Mouse (Mus musculus) cerebellum, adult 2 months (tissue): ENCODE results near the gene Gsdma. TPM values are rescaled to one million over a fixed set of nuclear protein-coding genes. Genes with fewer than 3 reads are reported as not detected.
"Not testable (repeated sequence)": the region's sequence is repeated elsewhere in the genome, so short reads cannot be mapped to it uniquely, and the experiment has no call there.

ENCODE experiments used
- DNase-seq, 2 experiments: peaks; one replicate each; pipeline ENCODE4 v3.0.0; 2021
- H3K27ac ChIP-seq: fragments of 200-500 bp; 2 replicates; pipeline ENCODE4 v1.5.1; 2012; ENCODE audit warnings: low read length, control low read depth, inconsistent platforms; ENCODE audit not compliant: insufficient read depth
- H3K27me3 ChIP-seq: fragments of 200-500 bp; 2 replicates; pipeline ENCODE4 v1.6.1; 2012; ENCODE audit warnings: inconsistent platforms, mild to moderate bottlenecking, low read length, moderate library complexity; ENCODE audit not compliant: control insufficient read depth, insufficient read depth
- H3K4me1 ChIP-seq: fragments of 200-500 bp; 2 replicates; pipeline ENCODE4 v1.6.1; 2011; ENCODE audit warnings: low read length; ENCODE audit not compliant: control insufficient read depth, insufficient read depth
- H3K4me3 ChIP-seq: fragments of 200-500 bp; replicated peaks from 2 replicates; pipeline ENCODE3; 2011; ENCODE audit warnings: mild to moderate bottlenecking, low read depth, low read length, control low read depth; ENCODE audit not compliant: insufficient read depth
- CTCF ChIP-seq: fragments of 200-500 bp; IDR thresholded peaks from 2 replicates; pipeline ENCODE4 v1.5.1; 2011; ENCODE audit warnings: low read depth, mild to moderate bottlenecking, control low read depth, low read length, moderate library complexity, borderline replicate concordance; ENCODE audit not compliant: insufficient read depth
- POLR2A ChIP-seq: fragments of 200-500 bp; IDR thresholded peaks from 2 replicates; pipeline ENCODE4 v1.6.1; 2011; ENCODE audit warnings: low read length, control low read depth, borderline replicate concordance; ENCODE audit not compliant: insufficient read depth
- WGBS: fragments of 180-500 bp; shearing (Covaris S2); methylation state at CpG from one replicate; pipeline ENCODE4 v1.1.7; 2018; 5-methylcytosine and 5-hydroxymethylcytosine counted together
- polyA plus RNA-seq: library from polyadenylated mRNA; depleted of rRNA; stranded (reverse); fragments of >200 nt; gene quantifications from 2 replicates; pipeline ENCODE4 v1.2.3, GENCODE M21; 2012; rRNA removed

Gene Gsdma
- 0.13 and 0.28 TPM in 2 replicates for polyA plus RNA-seq

DNA sequence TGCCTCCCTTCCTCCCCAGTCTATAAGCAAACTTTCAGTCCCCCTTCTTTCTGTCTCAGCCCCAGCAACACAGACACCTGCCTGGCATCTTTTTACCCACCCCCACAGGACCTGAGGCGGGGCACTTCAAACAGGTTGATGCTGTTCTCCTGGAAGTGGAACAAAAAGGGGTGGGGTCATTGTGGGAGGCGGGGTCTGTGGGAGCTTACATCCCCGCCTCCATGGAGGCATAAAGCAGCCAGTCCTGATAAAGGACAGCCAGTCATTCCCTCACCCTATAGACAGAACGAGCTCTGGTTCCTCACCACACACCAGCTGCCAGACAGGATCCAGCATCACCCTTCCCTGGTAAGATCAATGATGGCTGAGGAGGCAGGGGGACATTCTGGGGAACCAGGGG is at the start of gene Gsdma:
Gene Gsdma (plus strand): TSS at position 261 of the 400 bp plus-strand sequence.
- no peak for DNase-seq
- WGBS = 29% methylated on average over 4 of the region's 4 CpGs
- TF ChIP-seq POLR2A = no peak
- TF ChIP-seq CTCF = no peak
- Histone ChIP-seq H3K4me3 (no peak within 1 kb of the TSS), H3K4me1 (no peaks in the 10 kb centered on the region), H3K27ac (no peak within 1 kb of the TSS), H3K27me3 (no peaks in the 10 kb centered on the region)

DNA sequence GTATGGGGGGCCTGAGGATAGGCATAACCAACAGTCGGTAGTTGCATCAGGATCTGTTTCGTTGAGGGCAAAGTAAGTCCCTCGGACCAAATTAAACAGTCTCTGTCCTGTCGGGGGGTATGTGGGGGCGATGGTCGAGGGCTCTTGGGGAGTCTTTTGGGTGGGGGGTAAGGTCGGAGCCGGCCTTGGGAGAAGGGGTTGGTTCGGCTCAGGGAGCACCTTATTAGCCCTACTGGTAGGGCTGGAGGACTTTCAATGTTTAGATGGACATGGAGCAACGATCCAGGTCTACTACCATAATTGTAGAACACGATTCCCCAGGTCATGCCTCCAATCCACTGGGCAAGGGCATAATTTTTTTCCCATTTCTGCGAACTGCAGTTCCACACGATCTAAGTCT is 43.4 kb upstream of the Gsdma start:
- no peak for TF ChIP-seq POLR2A
- TF ChIP-seq CTCF = no peak
- DNase-seq = no peak
- H3K27me3 ChIP-seq = no peaks in the 10 kb centered on the region
- H3K4me1 ChIP-seq = no peaks in the 10 kb centered on the region
- H3K27ac ChIP-seq = no peak overlapping the region
- H3K4me3 ChIP-seq = no peak overlapping the region
- WGBS = 92% methylated on average over 13 of the region's 13 CpGs

DNA sequence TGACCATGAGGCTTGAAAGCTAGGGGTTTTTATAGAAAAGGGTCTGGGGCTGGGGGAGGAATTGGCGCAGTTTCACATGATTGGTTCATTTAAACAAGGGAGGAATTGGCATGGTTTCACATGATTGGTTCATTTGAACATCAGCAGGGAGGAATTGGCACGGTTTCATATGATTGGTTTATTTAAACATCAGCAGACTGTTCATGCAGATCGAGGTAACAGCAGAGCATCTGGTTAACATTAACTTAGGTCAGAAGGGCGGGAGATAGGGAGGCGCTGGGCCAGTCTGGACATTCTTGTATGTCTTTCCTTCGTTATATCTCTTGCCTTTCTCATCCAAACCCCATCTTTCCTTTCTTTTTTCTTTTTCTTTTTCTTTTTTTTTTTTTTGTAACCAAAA is 40.2 kb upstream of the Gsdma start:
- not testable (repeated sequence) for DNase-seq, H3K4me3 ChIP-seq

DNA sequence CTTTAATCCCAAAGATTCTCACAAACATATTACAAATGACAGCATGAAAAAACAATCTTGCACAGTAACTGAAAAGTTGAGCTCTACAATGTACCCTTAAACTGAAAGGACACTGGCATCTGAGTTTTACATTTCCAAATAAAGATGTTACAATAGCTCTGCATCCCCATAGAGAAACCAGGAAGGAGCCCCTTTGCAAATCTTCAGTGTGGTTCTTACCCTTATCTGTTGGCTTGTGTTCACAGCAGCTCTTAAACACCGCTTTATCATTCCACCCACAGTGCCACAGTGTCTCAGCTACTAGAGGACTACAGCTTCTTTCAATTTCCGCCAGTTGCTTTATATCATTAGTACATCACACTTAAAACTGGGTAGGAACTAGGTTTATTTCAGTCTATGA is 39.8 kb upstream of the Gsdma start:
- H3K27ac ChIP-seq, H3K27me3 ChIP-seq, H3K4me1 ChIP-seq, DNase-seq, H3K4me3 ChIP-seq: not testable (repeated sequence)
- WGBS = 94% methylated on average over 2 of the region's 2 CpGs

More for the DNA sequence above, 40.2 kb upstream of the Gsdma start:
- WGBS = 75% methylated on average over 6 of the region's 6 CpGs
- H3K4me1 ChIP-seq, H3K27ac ChIP-seq, H3K27me3 ChIP-seq: not testable (repeated sequence)

DNA sequence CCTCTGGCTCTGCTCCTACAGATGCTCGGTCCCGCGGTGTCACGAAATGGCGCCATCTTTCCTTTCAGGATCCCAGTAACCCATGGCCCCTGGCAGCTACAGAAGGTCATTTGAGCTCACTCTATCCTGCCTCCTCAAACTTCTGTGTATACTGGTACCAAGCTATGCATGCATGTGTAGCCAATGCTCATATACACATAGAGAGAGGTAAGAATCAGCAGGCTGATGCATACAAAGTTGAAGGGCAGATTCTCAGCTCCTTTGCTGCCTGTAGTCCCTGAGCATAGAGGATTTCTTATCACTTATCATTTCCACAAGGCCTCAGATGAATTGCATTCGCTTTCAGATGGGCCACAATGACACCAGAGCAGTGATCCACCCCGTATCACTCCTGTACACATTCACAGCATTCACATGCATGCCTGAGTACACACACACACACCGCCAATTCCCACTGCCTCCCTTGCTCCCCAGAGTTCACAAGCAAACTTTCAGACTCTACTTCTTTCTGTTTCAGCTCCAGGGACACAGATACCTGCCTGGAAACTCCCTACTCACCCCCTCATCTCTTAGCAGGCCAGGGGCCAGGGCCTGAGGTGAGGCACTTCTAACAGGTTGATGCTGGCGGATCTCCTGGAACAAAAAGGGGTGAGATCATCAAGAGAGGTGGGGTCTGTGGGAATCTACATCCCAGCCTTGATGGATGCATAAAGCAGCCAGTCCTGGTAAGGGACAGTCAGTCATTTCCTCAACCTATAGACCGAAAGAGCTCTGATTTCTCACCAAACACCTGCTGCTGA is 38.3 kb upstream of the Gsdma start, which contains the start of the genes Gm12355 and Gsdma3:
Gene Gm12355 (minus strand): TSS at position 51 of the 800 bp plus-strand sequence.
Gene Gsdma3 (plus strand): TSS at position 750 of the 800 bp plus-strand sequence.
- Histone ChIP-seq H3K27ac (no peak within 1 kb of the TSS), H3K4me3 (no peak within 1 kb of the TSS), H3K4me1 (no peaks in the 10 kb centered on the region), H3K27me3 (no peaks in the 10 kb centered on the region)
- TF ChIP-seq CTCF (no peak), POLR2A (no peak)
- no peak for DNase-seq
- WGBS = 89% methylated on average over 10 of the region's 10 CpGs

DNA sequence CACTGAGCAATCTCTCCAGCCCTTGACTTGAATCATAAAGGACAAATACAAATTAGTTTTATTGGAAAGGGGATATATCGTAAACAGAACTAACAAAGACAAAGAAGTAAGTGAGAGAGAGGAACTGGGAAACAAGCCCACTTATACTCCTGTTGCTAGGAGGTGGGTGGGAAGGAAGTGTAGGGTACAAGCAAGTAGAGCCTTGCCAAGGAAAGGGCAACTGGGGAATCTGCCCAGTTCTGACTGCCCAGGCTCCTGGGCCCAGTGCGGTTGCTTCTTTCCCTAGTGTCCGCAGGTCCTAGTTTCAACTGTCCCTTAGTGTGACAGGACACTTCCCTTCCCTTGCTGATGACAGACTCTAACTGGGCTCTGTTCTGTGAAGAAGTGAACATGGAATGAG is 35.4 kb upstream of the Gsdma start:
- DNase-seq = no peak
- Histone ChIP-seq H3K27ac (no peak overlapping the region), H3K4me1 (no peaks in the 10 kb centered on the region), H3K4me3 (no peak overlapping the region), H3K27me3 (no peaks in the 10 kb centered on the region)
- 80% methylated on average over 3 of the region's 3 CpGs for WGBS
- TF ChIP-seq POLR2A = no peak
- no peak for TF ChIP-seq CTCF

DNA sequence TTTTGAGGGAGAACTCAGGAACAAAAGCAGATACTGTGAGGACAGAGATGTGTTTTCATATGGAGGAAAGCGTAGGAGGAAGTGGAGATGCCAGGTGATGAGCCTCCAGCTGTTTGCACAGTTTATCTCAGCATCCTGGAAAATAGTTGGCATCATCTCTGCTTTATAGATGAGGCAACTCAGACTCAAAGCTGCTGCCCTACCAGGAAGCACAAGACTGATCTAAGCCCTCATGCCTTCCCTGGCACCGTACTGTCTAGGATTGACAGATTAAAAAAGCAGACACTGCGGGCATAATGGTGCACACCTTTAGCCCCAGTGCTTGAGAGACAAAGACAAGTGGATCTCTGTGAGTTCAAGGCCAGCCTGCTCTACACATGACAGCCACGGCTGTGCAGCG is 33.5 kb upstream of the Gsdma start:
- Histone ChIP-seq H3K4me1 (no peaks in the 10 kb centered on the region), H3K27me3 (no peaks in the 10 kb centered on the region), H3K4me3 (no peak overlapping the region), H3K27ac (no peak overlapping the region)
- no peak for TF ChIP-seq POLR2A
- TF ChIP-seq CTCF = no peak
- no peak for DNase-seq
- WGBS = 87% methylated on average over 5 of the region's 5 CpGs

DNA sequence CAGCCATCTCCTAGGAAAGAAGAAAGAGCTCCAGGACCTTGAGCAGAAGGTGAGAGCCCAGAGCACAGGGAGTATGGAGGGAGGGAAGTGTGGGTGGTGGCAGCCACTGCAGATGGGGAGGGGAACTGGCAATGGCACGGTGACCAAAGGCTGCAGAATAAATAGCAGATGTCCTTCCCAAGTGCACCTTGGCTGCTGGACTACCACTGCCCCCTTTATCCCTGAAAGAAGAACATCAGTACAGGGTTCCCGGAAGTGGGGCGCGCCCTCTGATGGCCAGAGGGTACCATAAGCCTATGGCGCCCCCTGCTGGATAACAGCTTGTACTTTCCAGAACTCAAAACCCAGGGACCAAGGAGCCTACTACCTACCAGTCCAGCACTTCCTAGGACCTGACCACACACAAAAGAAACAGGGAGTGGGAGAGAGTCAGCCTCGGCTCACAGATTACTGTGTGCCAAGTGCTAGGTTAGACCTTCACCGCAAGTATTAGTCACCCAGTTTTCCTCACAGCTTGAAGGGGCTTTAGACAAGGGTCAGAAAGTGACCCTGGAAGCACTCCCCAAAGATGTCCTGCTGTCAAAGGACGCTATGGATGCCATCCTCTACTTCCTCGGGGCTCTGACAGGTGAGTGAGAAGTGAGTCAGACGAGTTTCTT is 28.7 kb upstream of the Gsdma start:
- DNase-seq, H3K4me3 ChIP-seq, H3K27ac ChIP-seq, H3K4me1 ChIP-seq, H3K27me3 ChIP-seq: not testable (repeated sequence)
- WGBS = 33% methylated on average over 10 of the region's 10 CpGs
- peak; percentile 5; the same call in 1 of the 2 replicates for TF ChIP-seq CTCF
